Mouse (Mus musculus) spleen, adult 2 months (tissue): Measurements from ENCODE around the gene Wasl. TPM values are rescaled to one million over a fixed set of nuclear protein-coding genes. Genes with fewer than 3 reads are reported as not detected.

Source experiments
- DNase-seq, 2 experiments: peaks; one replicate each; pipeline versions ENCODE4 v3.0.0 to v3.0.0-alpha.2; 2012 to 2021; ENCODE audit warnings: low spot score in 2 of 2, low read depth in 1 of 2
- H3K27ac ChIP-seq: fragments of 200-500 bp; 2 replicates; pipeline ENCODE4 v1.5.1; 2012; ENCODE audit warnings: low read length, inconsistent platforms; ENCODE audit not compliant: insufficient read depth
- H3K27me3 ChIP-seq: fragments of 200-500 bp; 2 replicates; pipeline ENCODE4 v1.6.1; 2012; ENCODE audit warnings: mild to moderate bottlenecking, moderate library complexity, low read length, inconsistent platforms; ENCODE audit not compliant: control insufficient read depth, insufficient read depth
- H3K36me3 ChIP-seq: fragments of 200-500 bp; 2 replicates; pipeline ENCODE4 v1.6.1; 2012; ENCODE audit warnings: mild to moderate bottlenecking, low read length, inconsistent platforms; ENCODE audit not compliant: control insufficient read depth, insufficient read depth
- H3K4me1 ChIP-seq: fragments of 200-500 bp; 2 replicates; pipeline ENCODE4 v1.6.1; 2011; ENCODE audit warnings: inconsistent platforms; ENCODE audit not compliant: control insufficient read depth, insufficient read depth, insufficient read length
- H3K4me3 ChIP-seq: fragments of 200-500 bp; 2 replicates; pipeline ENCODE4 v1.5.1; 2011; ENCODE audit warnings: mild to moderate bottlenecking, inconsistent platforms; ENCODE audit not compliant: insufficient read depth, insufficient read length; ENCODE audit errors: extremely low read depth
- CTCF ChIP-seq: fragments of 200-500 bp; IDR thresholded peaks from 2 replicates; pipeline ENCODE4 v1.5.1; 2011; ENCODE audit warnings: mild to moderate bottlenecking, inconsistent platforms; ENCODE audit not compliant: insufficient read depth, insufficient read length, insufficient replicate concordance; ENCODE audit errors: extremely low read depth
- POLR2A ChIP-seq: fragments of 200-500 bp; IDR thresholded peaks from 2 replicates; pipeline ENCODE4 v1.6.1; 2011; ENCODE audit warnings: low read depth, low read length, inconsistent platforms
- WGBS: fragments of 180-500 bp; shearing (Covaris S2); methylation state at CpG from one replicate; pipeline ENCODE4 v1.1.7; 2018; 5-methylcytosine and 5-hydroxymethylcytosine counted together
- polyA plus RNA-seq: library from polyadenylated mRNA; depleted of rRNA; stranded (reverse); fragments of >200 nt; gene quantifications from 2 replicates; pipeline ENCODE4 v1.2.3, GENCODE M21; 2012

Wasl gene
- polyA plus RNA-seq, 1 experiment, result 22.3 TPM

- DNase-seq, result no peak
- Histone ChIP-seq H3K4me3 (no peak overlapping the region; the same call in 1 of the 2 replicates), H3K27ac (no peak overlapping the region), H3K4me1 (no peaks in the 10 kb centered on the region), H3K36me3 (peaks cover 11% of the 10 kb centered on the region), H3K27me3 (no peaks in the 10 kb centered on the region)
- 95% methylated on average over 1 of the region's 1 CpGs for WGBS
- TF ChIP-seq CTCF (no peak), POLR2A (no peak)
These were observed 36.3 kb downstream of the Wasl start for GRCm38 (mm10) chr6:24628499-24628898.

GRCm38 (mm10) chr6:24627586-24628030 lies 37.2 kb downstream of the Wasl start:
- DNase-seq, result peak; percentile 22 to 35
- Histone ChIP-seq H3K4me1 (no peaks in the 10 kb centered on the region), H3K4me3 (no peak overlapping the region), H3K36me3 (peaks cover 8% of the 10 kb centered on the region), H3K27me3 (no peaks in the 10 kb centered on the region), H3K27ac (no peak overlapping the region)
- TF ChIP-seq CTCF (no peak), POLR2A (no peak)
- 67% methylated on average over 5 of the region's 5 CpGs for WGBS

- Histone ChIP-seq H3K4me3 (no peak overlapping the region), H3K27ac (no peak overlapping the region), H3K36me3 (peaks cover 21% of the 10 kb centered on the region), H3K4me1 (no peaks in the 10 kb centered on the region), H3K27me3 (no peaks in the 10 kb centered on the region)
- 89% methylated on average over 2 of the region's 2 CpGs for WGBS
- TF ChIP-seq CTCF (no peak), POLR2A (no peak)
- no peak for DNase-seq
These were observed 42.7 kb downstream of the Wasl start for GRCm38 (mm10) chr6:24622098-24622497.

- no peak for DNase-seq
- Histone ChIP-seq H3K27me3 (no peaks in the 10 kb centered on the region), H3K36me3 (peaks cover 24% of the 10 kb centered on the region), H3K4me3 (no peak overlapping the region), H3K4me1 (no peaks in the 10 kb centered on the region), H3K27ac (no peak overlapping the region)
- 91% methylated on average over 2 of the region's 2 CpGs for WGBS
- no peak for TF ChIP-seq CTCF
- TF ChIP-seq POLR2A, result no peak
These were observed 43.9 kb downstream of the Wasl start for GRCm38 (mm10) chr6:24620936-24621335.

- no peak overlapping the region for H3K27ac ChIP-seq
- 86% methylated on average over 6 of the region's 6 CpGs for WGBS
- H3K36me3 ChIP-seq, result peaks cover 24% of the 10 kb centered on the region
- no peak for DNase-seq
- no peak overlapping the region for H3K4me3 ChIP-seq
- no peaks in the 10 kb centered on the region for H3K4me1 ChIP-seq
- no peaks in the 10 kb centered on the region for H3K27me3 ChIP-seq
- TF ChIP-seq POLR2A, result no peak
- no peak for TF ChIP-seq CTCF
These were observed 45.3 kb downstream of the Wasl start for GRCm38 (mm10) chr6:24619285-24620045.

GRCm38 (mm10) chr6:24616746-24617145 lies 48.1 kb downstream of the Wasl start:
- H3K36me3 ChIP-seq, result peaks cover 22% of the 10 kb centered on the region
- no peak overlapping the region for H3K4me3 ChIP-seq
- no peak for DNase-seq
- 95% methylated on average over 4 of the region's 4 CpGs for WGBS
- TF ChIP-seq POLR2A (no peak), CTCF (no peak)
- no peaks in the 10 kb centered on the region for H3K27me3 ChIP-seq
- no peaks in the 10 kb centered on the region for H3K4me1 ChIP-seq
- H3K27ac ChIP-seq, result no peak overlapping the region

- no peak for DNase-seq
- H3K4me1 ChIP-seq, result no peaks in the 10 kb centered on the region
- H3K36me3 ChIP-seq, result peaks cover 14% of the 10 kb centered on the region
- 97% methylated on average over 4 of the region's 4 CpGs for WGBS
- H3K27ac ChIP-seq, result no peak overlapping the region
- no peak for TF ChIP-seq CTCF
- TF ChIP-seq POLR2A, result no peak
- H3K27me3 ChIP-seq, result no peaks in the 10 kb centered on the region
- H3K4me3 ChIP-seq, result no peak overlapping the region
These were observed 50.9 kb downstream of the Wasl start for GRCm38 (mm10) chr6:24613918-24614317.
